Mouse (Mus musculus) layer of hippocampus, adult 8-10 months (tissue): ENCODE measurements around the gene Rbms3. TPM values are rescaled to one million over a fixed set of nuclear protein-coding genes. Genes with fewer than 3 reads are reported as not detected.

Experiments
- DNase-seq, 2 experiments: peaks; one replicate each; pipeline ENCODE4 v3.0.0; 2022; ENCODE audit warnings: low spot score in 2 of 2
- total RNA-seq, 4 experiments: library from RNA; stranded (reverse); gene quantifications; 2 replicates each; pipeline ENCODE4 v1.2.4; 2022

Gene Rbms3
- total RNA-seq, 4 experiments from 2014 or later = 13.8 to 17.5 (median 13.9) TPM

GRCm38 (mm10) chr9:117002083-117002482 lies 627.6 kb downstream of the Rbms3 start:
- no peak for DNase-seq

GRCm38 (mm10) chr9:116999186-116999585 lies 630.5 kb downstream of the Rbms3 start:
- DNase-seq = no peak

GRCm38 (mm10) chr9:116990321-116990720 lies 639.4 kb downstream of the Rbms3 start:
- no peak for DNase-seq

- no peak for DNase-seq
These were observed 648.9 kb downstream of the Rbms3 start for GRCm38 (mm10) chr9:116980801-116981200.

GRCm38 (mm10) chr9:116977428-116977827 lies 652.3 kb downstream of the Rbms3 start:
- DNase-seq = no peak

- DNase-seq = peak; percentile 42 to 61
These were observed 652.9 kb downstream of the Rbms3 start for GRCm38 (mm10) chr9:116976575-116977408.

GRCm38 (mm10) chr9:116975269-116975668 lies 654.4 kb downstream of the Rbms3 start:
- DNase-seq = no peak

- DNase-seq = no peak
These were observed 655.6 kb downstream of the Rbms3 start for GRCm38 (mm10) chr9:116974134-116974533.

GRCm38 (mm10) chr9:116973594-116973993 lies 656.1 kb downstream of the Rbms3 start:
- no peak for DNase-seq

- DNase-seq = no peak
These were observed 662.4 kb downstream of the Rbms3 start for GRCm38 (mm10) chr9:116967317-116967716.

- DNase-seq = no peak
These were observed 664.0 kb downstream of the Rbms3 start for GRCm38 (mm10) chr9:116965691-116966090.

- no peak for DNase-seq
These were observed 673.6 kb downstream of the Rbms3 start for GRCm38 (mm10) chr9:116956156-116956555.

- no peak for DNase-seq
These were observed 681.5 kb downstream of the Rbms3 start for GRCm38 (mm10) chr9:116948211-116948610.

- DNase-seq = no peak
These were observed 682.3 kb downstream of the Rbms3 start for GRCm38 (mm10) chr9:116947369-116947768.

GRCm38 (mm10) chr9:116946787-116947186 lies 682.9 kb downstream of the Rbms3 start:
- DNase-seq = no peak

- no peak for DNase-seq
These were observed 684.0 kb downstream of the Rbms3 start for GRCm38 (mm10) chr9:116945689-116946088.

GRCm38 (mm10) chr9:116943902-116944301 lies 685.8 kb downstream of the Rbms3 start:
- DNase-seq = no peak

GRCm38 (mm10) chr9:116941116-116941515 lies 688.6 kb downstream of the Rbms3 start:
- no peak for DNase-seq

GRCm38 (mm10) chr9:116940693-116941092 lies 689.0 kb downstream of the Rbms3 start:
- no peak for DNase-seq

- DNase-seq = no peak
These were observed 701.4 kb downstream of the Rbms3 start for GRCm38 (mm10) chr9:116928338-116928737.

GRCm38 (mm10) chr9:116923151-116923550 lies 706.6 kb downstream of the Rbms3 start:
- no peak for DNase-seq

GRCm38 (mm10) chr9:116922561-116922960 lies 707.2 kb downstream of the Rbms3 start:
- DNase-seq = no peak

- peak; percentile 3 to 4 for DNase-seq
These were observed 710.2 kb downstream of the Rbms3 start for GRCm38 (mm10) chr9:116919441-116920019.
